Mouse (Mus musculus) adrenal gland, postnatal 4 days (tissue): ENCODE measurements at regions not wholly inside any gene's neighbourhood (a gene's known extent, or its start where the extent isn't known, plus 50 kb on each side); places are given as distances from the start of the nearest gene placed in this dataset.

Experiments used
- DNase-seq, 2 experiments: peaks; one replicate each; pipeline ENCODE4 v3.0.0; 2021 to 2022; ENCODE audit warnings: low spot score in 2 of 2, mixed read lengths in 2 of 2

GRCm38 (mm10) chr13:99641386-99642165 lies 125.2 kb upstream of the Map1b start:
- no peak for DNase-seq

- no peak for DNase-seq
Observed at GRCm38 (mm10) chr13:99632706-99633105, 116.4 kb upstream of the Map1b start.

- no peak for DNase-seq
Observed at GRCm38 (mm10) chr13:99630800-99631199, 114.5 kb upstream of the Map1b start.

GRCm38 (mm10) chr13:99630356-99630755 lies 114.0 kb upstream of the Map1b start:
- DNase-seq, result no peak

GRCm38 (mm10) chr13:99625196-99625595 lies 108.9 kb upstream of the Map1b start:
- DNase-seq, result no peak

GRCm38 (mm10) chr13:99618332-99618731 lies 102.0 kb upstream of the Map1b start:
- DNase-seq, result no peak

- DNase-seq, result no peak
Observed at GRCm38 (mm10) chr13:99617457-99617856, 101.1 kb upstream of the Map1b start.

GRCm38 (mm10) chr13:99611715-99612494 lies 95.6 kb upstream of the Map1b start:
- DNase-seq, result no peak

GRCm38 (mm10) chr13:99610498-99610897 lies 94.2 kb upstream of the Map1b start:
- no peak for DNase-seq

GRCm38 (mm10) chr13:99609151-99610146 lies 93.1 kb upstream of the Map1b start:
- no peak for DNase-seq

- DNase-seq, result no peak
Observed at GRCm38 (mm10) chr13:99608591-99608990, 92.3 kb upstream of the Map1b start.

GRCm38 (mm10) chr13:99607208-99607607 lies 90.9 kb upstream of the Map1b start:
- no peak for DNase-seq

- no peak for DNase-seq
Observed at GRCm38 (mm10) chr13:99606606-99606990, 90.3 kb upstream of the Map1b start.

- DNase-seq, result no peak
Observed at GRCm38 (mm10) chr13:99605866-99606605, 89.7 kb upstream of the Map1b start.

GRCm38 (mm10) chr13:99597891-99598290 lies 81.6 kb upstream of the Map1b start:
- DNase-seq, result no peak

- no peak for DNase-seq
Observed at GRCm38 (mm10) chr13:99593846-99594813, 77.8 kb upstream of the Map1b start.

GRCm38 (mm10) chr13:99593243-99593635 lies 76.9 kb upstream of the Map1b start:
- DNase-seq, result no peak

- peak in 1 of 2 experiments; percentile 5 for DNase-seq
Observed at GRCm38 (mm10) chr13:99592596-99593242, 76.4 kb upstream of the Map1b start.

GRCm38 (mm10) chr13:99588646-99589045 lies 72.3 kb upstream of the Map1b start:
- DNase-seq, result no peak
